Mouse (Mus musculus): ENCODE measurements around the gene Ercc1. TPM values are rescaled to one million over a fixed set of nuclear protein-coding genes. Genes with fewer than 3 reads are reported as not detected.

Gene Ercc1
- 35.4 and 52.6 TPM in 2 replicates for polyA plus RNA-seq (2012; rRNA removed)

DNA sequence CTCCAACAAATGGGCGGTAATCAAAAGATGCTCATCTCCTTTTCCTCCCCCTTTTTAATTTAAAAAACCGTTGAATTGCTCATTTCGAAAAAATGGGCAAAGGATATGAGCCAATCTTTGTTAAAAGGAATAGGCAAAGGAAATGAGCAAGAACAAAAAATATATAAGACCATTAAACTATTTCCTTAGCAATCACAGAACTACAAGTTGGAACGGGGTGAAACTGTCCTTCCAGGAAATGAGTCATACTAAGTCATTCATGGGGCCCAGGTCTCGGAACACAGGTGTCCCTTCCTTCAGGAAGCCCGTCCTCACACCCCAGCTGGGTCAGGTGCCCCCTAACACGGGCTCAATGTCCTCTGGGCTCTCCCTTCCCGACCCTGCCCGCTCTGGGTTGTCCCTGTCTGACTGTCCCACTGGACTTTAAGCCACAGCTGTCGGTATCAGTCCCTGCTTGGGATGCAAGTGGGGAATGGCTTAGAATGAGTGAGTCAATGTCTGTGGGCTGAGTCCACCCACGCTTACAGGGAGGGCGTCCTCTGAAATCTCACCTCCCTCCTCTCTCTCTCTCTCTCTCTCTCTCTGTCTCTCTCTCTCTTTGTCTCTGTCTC, at the start of gene Ercc1:
Gene Ercc1 (plus strand): TSS at position 542 of the 611 bp plus-strand sequence.

DNA sequence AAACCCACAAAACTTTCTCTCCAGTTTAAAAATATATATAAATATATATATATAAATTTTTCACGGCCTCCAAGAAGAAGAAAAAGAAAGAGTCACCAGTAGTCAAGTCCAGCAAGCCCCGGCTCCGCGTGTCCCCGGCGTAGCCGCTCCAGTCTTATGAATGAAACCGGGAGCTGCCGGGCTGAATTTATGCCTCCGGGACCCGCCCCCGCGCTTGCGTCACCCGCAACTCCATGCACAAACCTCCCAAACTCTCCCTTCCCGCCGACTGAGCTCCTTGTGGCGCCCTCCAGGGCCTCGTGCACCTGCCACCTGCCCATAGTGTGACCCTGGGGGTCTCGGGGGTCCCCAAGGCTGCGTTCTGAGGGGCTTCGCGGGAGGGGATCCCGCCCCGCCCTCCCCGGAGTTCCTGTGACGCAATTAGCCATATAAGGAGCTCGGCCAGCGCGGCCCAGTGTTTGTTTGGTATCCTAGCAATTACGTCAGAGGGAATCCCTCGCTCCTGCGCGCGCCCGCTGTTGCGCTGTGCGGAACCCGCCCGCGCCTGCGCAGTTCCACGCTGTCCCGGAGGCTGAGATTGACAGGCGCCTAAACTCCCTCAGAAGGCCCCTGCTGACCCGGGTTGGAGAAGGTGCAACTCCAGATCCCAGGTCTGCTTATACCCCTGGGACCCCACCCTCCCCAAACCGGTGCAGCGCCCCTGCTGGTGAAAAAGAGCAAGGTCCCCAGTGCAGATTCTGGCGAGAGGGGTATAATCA, 34.5 kb upstream of the Ercc1 start, which contains the start of gene Fosb:
Gene Fosb (minus strand): TSS at position 168 of the 758 bp plus-strand sequence.

GRCm38 (mm10) chr7:19359299-19359891, 14.8 kb downstream of the Ercc1 start, which contains the start of the genes Cd3eap and Ppp1r13l:
Cd3eap (minus strand) TSS chr7:19359483.
Ppp1r13l (plus strand) TSS chr7:19359749.

GRCm38 (mm10) chr7:19381377-19382165, 37.0 kb downstream of the Ercc1 start, which contains the start of gene Ercc2:
Ercc2 (plus strand) TSS chr7:19382010.

GRCm38 (mm10) chr7:19403731-19404296, 59.2 kb downstream of the Ercc1 start, which contains the start of gene Klc3:
Klc3 (minus strand) TSS chr7:19404104.

GRCm38 (mm10) chr7:19404476-19404875, 59.9 kb downstream of the Ercc1 start, which contains the start of gene Ckm:
Ckm (plus strand) TSS chr7:19404776.

Other genes with a start within 250 kb of the Ercc1 start
- 0.26 and 0.76 TPM in 2 replicates for gene Gm4969, start 226.4 kb upstream of the Ercc1 start, polyA plus RNA-seq (2012; rRNA removed)
- 16.2 and 18.5 TPM in 2 replicates for gene Fbxo46, start 224.9 kb upstream of the Ercc1 start, polyA plus RNA-seq (2012; rRNA removed)
- gene Qpctl, start 195.5 kb upstream of the Ercc1 start, polyA plus RNA-seq (2012; rRNA removed), result 15.1 and 19.6 TPM in 2 replicates
- gene Snrpd2, start 195.1 kb upstream of the Ercc1 start, polyA plus RNA-seq (2012; rRNA removed), result 49.6 and 49.8 TPM in 2 replicates
- 0.46 and 0.69 TPM in 2 replicates for gene Gipr, start 178.7 kb upstream of the Ercc1 start, polyA plus RNA-seq (2012; rRNA removed)
- 84.0 and 89.9 TPM in 2 replicates for gene Eml2, start 168.4 kb upstream of the Ercc1 start, polyA plus RNA-seq (2012; rRNA removed)
- gene Gpr4, start 132.2 kb upstream of the Ercc1 start, polyA plus RNA-seq (2012; rRNA removed), result 11.0 and 12.7 TPM in 2 replicates
- gene Opa3, start 116.4 kb upstream of the Ercc1 start, polyA plus RNA-seq (2012; rRNA removed), result 40.3 and 44.6 TPM in 2 replicates
- 197 and 215 TPM in 2 replicates for gene Vasp, start 73.0 kb upstream of the Ercc1 start, polyA plus RNA-seq (2012; rRNA removed)
- 0.18 and 0.25 TPM in 2 replicates for gene Ppm1n, start 64.7 kb upstream of the Ercc1 start, polyA plus RNA-seq (2012; rRNA removed)
- gene Rtn2, start 62.2 kb upstream of the Ercc1 start, polyA plus RNA-seq (2012; rRNA removed), result 31.9 and 40.5 TPM in 2 replicates
- 5.1 and 10.1 TPM in 2 replicates for gene Fosb, start 34.7 kb upstream of the Ercc1 start, polyA plus RNA-seq (2012; rRNA removed)
- gene Cd3eap, start 14.7 kb downstream of the Ercc1 start, polyA plus RNA-seq (2012; rRNA removed), result 10.1 and 12.5 TPM in 2 replicates
- 19.9 and 21.5 TPM in 2 replicates for gene Ppp1r13l, start 15.0 kb downstream of the Ercc1 start, polyA plus RNA-seq (2012; rRNA removed)
- 99.9 and 104 TPM in 2 replicates for gene Ercc2, start 37.2 kb downstream of the Ercc1 start, polyA plus RNA-seq (2012; rRNA removed)
- gene Klc3, start 59.3 kb downstream of the Ercc1 start, polyA plus RNA-seq (2012; rRNA removed), result 11.6 and 13.6 TPM in 2 replicates
- gene Ckm, start 60.0 kb downstream of the Ercc1 start, polyA plus RNA-seq (2012; rRNA removed), result 1.5 and 2.0 TPM in 2 replicates
- 56.2 and 68.8 TPM in 2 replicates for gene Mark4, start 114.0 kb downstream of the Ercc1 start, polyA plus RNA-seq (2012; rRNA removed)
- gene Exoc3l2, start 118.6 kb downstream of the Ercc1 start, polyA plus RNA-seq (2012; rRNA removed), result 14.5 and 14.7 TPM in 2 replicates
- 23.3 and 32.2 TPM in 2 replicates for gene Bloc1s3, start 163.6 kb downstream of the Ercc1 start, polyA plus RNA-seq (2012; rRNA removed)
- 122 and 123 TPM in 2 replicates for gene Trappc6a, start 163.6 kb downstream of the Ercc1 start, polyA plus RNA-seq (2012; rRNA removed)
- gene Nkpd1, start 173.1 kb downstream of the Ercc1 start, polyA plus RNA-seq (2012; rRNA removed), result 1.3 and 1.9 TPM in 2 replicates
- gene Ppp1r37, start 218.3 kb downstream of the Ercc1 start, polyA plus RNA-seq (2012; rRNA removed), result 147 and 159 TPM in 2 replicates
- gene Zfp296, start 232.5 kb downstream of the Ercc1 start, polyA plus RNA-seq (2012; rRNA removed), result 15.2 and 16.3 TPM in 2 replicates
- gene Gemin7, start 232.8 kb downstream of the Ercc1 start, polyA plus RNA-seq (2012; rRNA removed), result 230 and 252 TPM in 2 replicates

All from ovary, adult 2 months (tissue).